Mouse (Mus musculus) frontal cortex, adult (tissue): ENCODE results near the gene Ehd1.

Experiments
- ATAC-seq: cut with Nextera tagmentation; 2 replicates; pipeline ENCODE4 v1.9.2; 2017; ENCODE audit warnings: mild to moderate bottlenecking, moderate library complexity, mixed read lengths; ENCODE audit not compliant: low TSS enrichment

Gene Ehd1

GRCm38 (mm10) chr19:6260946-6261345 lies 15.6 kb upstream of the Ehd1 start:
- no peak for ATAC-seq

GRCm38 (mm10) chr19:6261379-6261778 lies 15.1 kb upstream of the Ehd1 start:
- no peak for ATAC-seq

GRCm38 (mm10) chr19:6262222-6262621 lies 14.3 kb upstream of the Ehd1 start:
- 0 out of 2 replicates have a peak, but pooled peaks have one; percentile 14 for ATAC-seq

GRCm38 (mm10) chr19:6262839-6263433 lies 13.6 kb upstream of the Ehd1 start:
- no peak for ATAC-seq

GRCm38 (mm10) chr19:6264200-6264599 lies 12.3 kb upstream of the Ehd1 start:
- ATAC-seq, result peak; percentile 62; the same call in 1 of the 2 replicates

- no peak for ATAC-seq
Observed at GRCm38 (mm10) chr19:6264945-6265344, 11.6 kb upstream of the Ehd1 start.

GRCm38 (mm10) chr19:6265727-6266182 lies 10.8 kb upstream of the Ehd1 start:
- no peak for ATAC-seq

- ATAC-seq, result no peak
Observed at GRCm38 (mm10) chr19:6267306-6268169, 9.0 kb upstream of the Ehd1 start.

- ATAC-seq, result no peak
Observed at GRCm38 (mm10) chr19:6268170-6268528, 8.4 kb upstream of the Ehd1 start.

GRCm38 (mm10) chr19:6268670-6269132 lies 7.8 kb upstream of the Ehd1 start:
- no peak for ATAC-seq

GRCm38 (mm10) chr19:6269798-6270475 lies 6.6 kb upstream of the Ehd1 start:
- ATAC-seq, result no peak

- no peak for ATAC-seq
Observed at GRCm38 (mm10) chr19:6270661-6271060, 5.9 kb upstream of the Ehd1 start.

- no peak for ATAC-seq
Observed at GRCm38 (mm10) chr19:6271206-6271605, 5.3 kb upstream of the Ehd1 start.

- ATAC-seq, result no peak
Observed at GRCm38 (mm10) chr19:6272053-6272452, 4.5 kb upstream of the Ehd1 start.

- no peak for ATAC-seq
Observed at GRCm38 (mm10) chr19:6272738-6273137, 3.8 kb upstream of the Ehd1 start.

- ATAC-seq, result no peak
Observed at GRCm38 (mm10) chr19:6273592-6273991, 2.9 kb upstream of the Ehd1 start.

- ATAC-seq, result no peak
Observed at GRCm38 (mm10) chr19:6273998-6274608, 2.4 kb upstream of the Ehd1 start.

GRCm38 (mm10) chr19:6275740-6276389 lies 660 bp upstream of the Ehd1 start:
- no peak; the same call in 1 of the 2 replicates for ATAC-seq

GRCm38 (mm10) chr19:6277661-6278438 lies 1.3 kb downstream of the Ehd1 start:
- ATAC-seq, result no peak

GRCm38 (mm10) chr19:6278439-6279073 lies 2.0 kb downstream of the Ehd1 start:
- no peak for ATAC-seq
